Mouse (Mus musculus) olfactory bulb, adult 2 months (tissue): Measurements from ENCODE around the gene Fbxl13.

Experiments used
- CTCF ChIP-seq: fragments of 200-500 bp; IDR thresholded peaks from 2 replicates; pipeline ENCODE4 v1.5.1; 2012; ENCODE audit warnings: low read depth, mild to moderate bottlenecking, low read length, moderate library complexity; ENCODE audit not compliant: insufficient read depth
- POLR2A ChIP-seq: fragments of 200-500 bp; IDR thresholded peaks from 2 replicates; pipeline ENCODE4 v1.6.1; 2012; ENCODE audit warnings: mild to moderate bottlenecking, low read depth, low read length, moderate library complexity; ENCODE audit not compliant: insufficient read depth

GRCm38 (mm10) chr5:21545227-21545626 lies 100.2 kb downstream of the Fbxl13 start:
- TF ChIP-seq CTCF (no peak), POLR2A (no peak)
